9 mouse cellular contexts compared by ENCODE assay signal in the genomic region with DNA sequence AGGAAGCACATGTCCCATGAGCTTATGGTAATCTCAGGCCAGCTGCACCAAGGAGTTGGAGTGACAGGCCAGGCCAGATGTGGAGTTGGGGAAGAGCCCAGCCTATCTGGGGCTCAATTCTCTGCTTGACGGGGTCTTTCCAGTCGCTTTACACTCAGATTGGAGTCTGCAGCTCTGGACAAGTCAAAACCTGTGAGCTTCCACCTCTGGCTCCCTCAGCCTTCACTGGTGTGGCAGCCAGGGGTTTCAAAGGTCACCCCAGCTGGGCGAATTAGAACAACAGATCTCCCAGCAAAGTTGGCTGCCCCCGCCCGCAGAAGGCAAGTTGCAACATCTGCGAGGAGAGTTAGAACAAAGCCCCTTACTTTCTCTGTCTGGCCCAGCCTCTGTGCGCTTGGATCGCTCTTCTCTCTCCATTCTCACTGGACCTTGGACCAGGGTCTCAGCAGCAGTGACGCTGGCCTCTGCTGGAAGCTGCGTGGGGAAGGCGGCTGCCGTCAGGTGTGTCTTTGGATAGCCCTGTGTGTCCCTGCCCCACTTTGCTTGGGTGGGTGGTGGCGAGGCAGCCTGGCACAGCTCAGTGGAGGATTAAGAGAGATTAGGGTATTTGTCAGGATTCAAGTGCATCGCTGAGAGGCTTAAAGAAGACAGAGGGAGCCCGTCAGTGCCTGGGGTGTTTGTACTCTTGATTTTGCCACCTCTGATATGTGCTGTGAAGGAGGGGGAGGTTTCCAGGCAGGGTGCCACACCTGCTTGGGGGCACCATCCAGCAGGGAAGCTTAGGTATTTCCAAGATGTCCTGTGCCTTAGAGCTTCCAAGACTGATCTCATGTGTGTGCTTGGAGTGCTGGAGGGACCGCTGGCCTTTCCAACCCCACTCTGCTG.
A peak's percentile ranks its signal among the peaks of the same experiment; 100 is the strongest.
DNase-seq lines count a peak whose midpoint lies in the region; ATAC-seq and TF ChIP-seq lines count a peak whose summit lies in the region.
"Had no signal": no experiment of that assay in that cellular context is flagged by ENCODE, and none has a peak within 500 bp of the region (broad histone marks: within the 10 kb centered on the region; RNA-seq: fewer than 3 reads in every experiment).

No protein-coding gene starts in this region.

- no peaks in the 10 kb centered on the region for H3K9me3 ChIP-seq in embryonic facial prominence, embryonic 13.5 days
- H3K9me3 ChIP-seq in hindbrain, embryonic 11.5 days (ENCODE audit: control insufficient read depth, low read length), result no peaks in the 10 kb centered on the region
- no peaks in the 10 kb centered on the region for H3K9me3 ChIP-seq in neural tube, embryonic 12.5 days

- H3K27ac ChIP-seq in embryonic facial prominence, embryonic 13.5 days, result 0 out of 2 replicates have a peak overlapping the region, but pooled peaks have one; percentile 5
- no peak overlapping the region for H3K27ac ChIP-seq in hindbrain, embryonic 11.5 days (ENCODE audit: low read depth, low read length)
- H3K27ac ChIP-seq in liver, adult 2 months (replicated peaks; ENCODE audit: insufficient read depth, low read depth, low read length), result peak overlapping the region; percentile 99
- H3K27ac ChIP-seq in neural tube, embryonic 12.5 days, result no peak overlapping the region
- H3K27ac ChIP-seq in layer of hippocampus, adult 2 months, result no peak overlapping the region
- H3K27ac ChIP-seq: macrophage had no signal

- peak overlapping the region; percentile 24; the same call in 1 of the 2 replicates for H3K4me2 ChIP-seq in embryonic facial prominence, embryonic 13.5 days
- H3K4me2 ChIP-seq in hindbrain, embryonic 11.5 days (replicated peaks; ENCODE audit: low read depth, low read length), result 0 out of 2 replicates have a peak overlapping the region, but pooled peaks have one; percentile 2
- H3K4me2 ChIP-seq in neural tube, embryonic 12.5 days (replicated peaks), result 0 out of 2 replicates have a peak overlapping the region, but pooled peaks have one; percentile 0

- peak; percentile 35 for DNase-seq in brain, embryonic 14.5 days (ENCODE audit: low read depth)
- peak; percentile 29 for DNase-seq in hindbrain, embryonic 11.5 days (ENCODE audit: low spot score)
- DNase-seq in liver, adult 2 months (ENCODE audit: extremely low read depth, low read depth, low spot score), result peak; percentile 94
- DNase-seq in cerebellum, postnatal 14 days, result no peak
- DNase-seq in layer of hippocampus, adult 2 months (ENCODE audit: low spot score in 2 of 2), result no peak

- H3K9ac ChIP-seq in embryonic facial prominence, embryonic 13.5 days, result no peak overlapping the region
- H3K9ac ChIP-seq in hindbrain, embryonic 11.5 days (ENCODE audit: low read depth, low read length), result no peak overlapping the region
- H3K9ac ChIP-seq in liver, adult 2 months (ENCODE audit: low read depth, low read length), result peak overlapping the region; percentile 85
- H3K9ac ChIP-seq in neural tube, embryonic 12.5 days, result no peak overlapping the region

- H3K79me2 ChIP-seq in liver, adult 2 months (ENCODE audit: control insufficient read depth, insufficient read depth, low read length), result peaks cover 9% of the 10 kb centered on the region; the same call in 1 of the 2 replicates

- no peak for TF ChIP-seq POLR2A in brain, embryonic 14.5 days (IDR thresholded peaks at IDR 0.05; ENCODE audit: borderline replicate concordance, extremely low read depth, insufficient read depth, insufficient read length, poor library complexity, severe bottlenecking)
- TF ChIP-seq POLR2A in liver, adult 2 months (IDR thresholded peaks at IDR 0.05; ENCODE audit: extremely low read depth, insufficient read depth, low read length), result no peak; the same call in none of the 2 replicates

- peaks cover 12% of the 10 kb centered on the region for H3K27me3 ChIP-seq in embryonic facial prominence, embryonic 13.5 days
- H3K27me3 ChIP-seq in hindbrain, embryonic 11.5 days (ENCODE audit: control insufficient read depth, insufficient read depth, low read length), result no peaks in the 10 kb centered on the region
- no peaks in the 10 kb centered on the region for H3K27me3 ChIP-seq in liver, adult 2 months (ENCODE audit: control insufficient read depth, insufficient read depth, low read length)
- H3K27me3 ChIP-seq in neural tube, embryonic 12.5 days (replicated peaks), result no peaks in the 10 kb centered on the region

- no peak for TF ChIP-seq CTCF in brain, embryonic 14.5 days (IDR thresholded peaks at IDR 0.05; ENCODE audit: borderline replicate concordance, extremely low read depth, insufficient read depth, insufficient read length)
- no peak for TF ChIP-seq CTCF in liver, adult 2 months (IDR thresholded peaks at IDR 0.05; ENCODE audit: low read depth, low read length)
- TF ChIP-seq CTCF in layer of hippocampus, adult 2 months (conservative IDR thresholded peaks at IDR 0.05), result no peak

- no peak overlapping the region for H3K4me3 ChIP-seq in embryonic facial prominence, embryonic 13.5 days
- H3K4me3 ChIP-seq in hindbrain, embryonic 11.5 days (ENCODE audit: low read depth, low read length), result no peak overlapping the region
- peak overlapping the region; percentile 75 for H3K4me3 ChIP-seq in liver, adult 2 months (ENCODE audit: insufficient read depth, low read depth, low read length)
- H3K4me3 ChIP-seq in neural tube, embryonic 12.5 days, result no peak overlapping the region
- H3K4me3 ChIP-seq in layer of hippocampus, adult 2 months, result no peak overlapping the region

- no peak for ATAC-seq in embryonic facial prominence, embryonic 13.5 days (ENCODE audit: insufficient number of reproducible peaks, insufficient read depth, low FRiP score, low TSS enrichment, low read depth)
- ATAC-seq in hindbrain, embryonic 11.5 days (ENCODE audit: low FRiP score), result no peak
- no peak for ATAC-seq in neural tube, embryonic 12.5 days (ENCODE audit: low FRiP score, low read depth)
- no peak for ATAC-seq in megakaryocyte-erythroid progenitor cell, adult 5-6 weeks (replicated peaks; ENCODE audit: low FRiP score, low TSS enrichment, poor library complexity, severe bottlenecking)

- no peaks in the 10 kb centered on the region for H3K36me3 ChIP-seq in embryonic facial prominence, embryonic 13.5 days
- no peaks in the 10 kb centered on the region for H3K36me3 ChIP-seq in hindbrain, embryonic 11.5 days (ENCODE audit: control insufficient read depth, insufficient read depth, low read length)
- peaks cover 4% of the 10 kb centered on the region; the same call in 1 of the 2 replicates for H3K36me3 ChIP-seq in liver, adult 2 months (ENCODE audit: control insufficient read depth, insufficient read depth, low read length)
- no peaks in the 10 kb centered on the region for H3K36me3 ChIP-seq in neural tube, embryonic 12.5 days

- 22% methylated on average over 16 of the region's 16 CpGs for whole genome bisulfite sequencing in embryonic facial prominence, embryonic 13.5 days
- WGBS in hindbrain, embryonic 11.5 days, result 13% methylated on average over 16 of the region's 16 CpGs
- 26% methylated on average over 16 of the region's 16 CpGs for WGBS in liver, adult 2 months
- 28% methylated on average over 16 of the region's 16 CpGs for WGBS in neural tube, embryonic 12.5 days

- peaks cover 43% of the 10 kb centered on the region for H3K4me1 ChIP-seq in embryonic facial prominence, embryonic 13.5 days
- peaks cover 7% of the 10 kb centered on the region for H3K4me1 ChIP-seq in hindbrain, embryonic 11.5 days (replicated peaks; ENCODE audit: control insufficient read depth, insufficient read depth, low read length)
- H3K4me1 ChIP-seq in liver, adult 2 months (ENCODE audit: control insufficient read depth, insufficient read depth, low read length), result peaks cover 15% of the 10 kb centered on the region
- H3K4me1 ChIP-seq in neural tube, embryonic 12.5 days, result peaks cover 13% of the 10 kb centered on the region

Comparison
In these comparisons a context has a peak if more than half of its experiments do, and no peak if none do; other contexts are left out.
1. DNase-seq: peak in brain, embryonic 14.5 days (single experiment), hindbrain, embryonic 11.5 days (single experiment) and liver, adult 2 months (single experiment); none in cerebellum, postnatal 14 days (0 of 2) and layer of hippocampus, adult 2 months (0 of 2).
2. H3K27ac ChIP-seq: peak in embryonic facial prominence, embryonic 13.5 days (single experiment) and liver, adult 2 months (single experiment); none in hindbrain, embryonic 11.5 days (single experiment), neural tube, embryonic 12.5 days (single experiment) and layer of hippocampus, adult 2 months (single experiment).
3. Peak in every context shown above with its lines, with median percentiles within 50 percentile points of each other: H3K4me2 ChIP-seq.